Mouse (Mus musculus) kidney, adult 2 months (tissue): ENCODE measurements at regions not wholly inside any gene's neighbourhood (a gene's known extent, or its start where the extent isn't known, plus 50 kb on each side); places are given as distances from the start of the nearest gene placed in this dataset.

Source experiments
- CTCF ChIP-seq: fragments of 200-500 bp; conservative IDR thresholded peaks from 2 replicates; pipeline ENCODE4 v1.5.1; 2011; ENCODE audit warnings: low read depth, mild to moderate bottlenecking, control low read depth, low read length, moderate library complexity, mixed read lengths; ENCODE audit not compliant: insufficient read depth, insufficient read length
- POLR2A ChIP-seq: fragments of 200-500 bp; IDR thresholded peaks from one replicate; pipeline ENCODE4 v1.6.1; 2011; ENCODE audit warnings: low read depth, low read length, control low read depth

DNA sequence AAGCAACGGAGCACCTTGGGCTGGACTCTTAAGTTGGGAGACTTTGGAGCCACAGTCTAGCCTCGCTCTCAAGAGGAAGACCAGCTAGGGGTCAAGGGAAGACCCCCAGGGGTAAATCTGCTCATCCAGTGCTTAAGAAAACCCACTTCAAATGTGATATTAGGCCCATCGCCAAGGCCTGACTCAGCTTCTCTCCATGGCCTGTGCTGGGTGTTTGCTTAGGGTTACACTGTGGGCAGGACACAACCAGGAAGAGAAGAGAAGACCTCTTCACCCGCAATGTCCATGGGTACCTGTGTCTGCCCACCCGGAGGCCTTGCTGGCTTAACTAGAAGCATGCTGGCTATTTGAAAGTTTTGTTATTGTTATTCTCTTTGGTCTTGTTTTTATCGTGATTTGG lies 151.0 kb upstream of the Tmc1 start:
- TF ChIP-seq CTCF: no peak
- no peak for TF ChIP-seq POLR2A
